Mouse (Mus musculus): ENCODE results near the gene Cited2. TPM values are rescaled to one million over a fixed set of nuclear protein-coding genes. Genes with fewer than 3 reads are reported as not detected.

Cited2 gene
- polyA plus RNA-seq (2011; ENCODE audit: insufficient read length, low read depth, missing spikeins) = 57.1 and 90.2 TPM in 2 replicates

GRCm38 (mm10) chr10:17722653-17723410, at the start of gene Cited2:
Gene Cited2, plus strand, starts transcription at chr10:17723218.
- H3K27ac ChIP-seq (ENCODE audit: insufficient read depth, low read length) = peak within 1 kb of the TSS; percentile 91
- peak within 1 kb of the TSS; percentile 93 for H3K4me3 ChIP-seq (ENCODE audit: insufficient read depth, low read length)
- H3K4me1 ChIP-seq (ENCODE audit: control insufficient read depth, insufficient read depth, low read length) = peaks cover 13% of the 10 kb centered on the region
- TF ChIP-seq CTCF (IDR thresholded peaks at IDR 0.05; ENCODE audit: borderline replicate concordance, insufficient read depth, low read length) (peak; percentile 39; the same call in 1 of the 2 replicates), POLR2A (IDR thresholded peaks at IDR 0.05; ENCODE audit: low read depth, low read length) (peak; percentile 100)

- Histone ChIP-seq H3K4me1 (ENCODE audit: control insufficient read depth, insufficient read depth, low read length) (no peaks in the 10 kb centered on the region), H3K27ac (ENCODE audit: insufficient read depth, low read length) (no peak overlapping the region), H3K4me3 (ENCODE audit: insufficient read depth, low read length) (no peak overlapping the region)
- TF ChIP-seq POLR2A (IDR thresholded peaks at IDR 0.05; ENCODE audit: low read depth, low read length) (no peak), CTCF (IDR thresholded peaks at IDR 0.05; ENCODE audit: borderline replicate concordance, insufficient read depth, low read length) (no peak)
Observed at GRCm38 (mm10) chr10:17674454-17674853, 48.6 kb upstream of the Cited2 start.

- no peak overlapping the region for H3K4me3 ChIP-seq (ENCODE audit: insufficient read depth, low read length)
- TF ChIP-seq CTCF (IDR thresholded peaks at IDR 0.05; ENCODE audit: borderline replicate concordance, insufficient read depth, low read length) (no peak), POLR2A (IDR thresholded peaks at IDR 0.05; ENCODE audit: low read depth, low read length) (no peak)
- H3K27ac ChIP-seq (ENCODE audit: insufficient read depth, low read length) = no peak overlapping the region
Observed at GRCm38 (mm10) chr10:17674869-17675268, 48.1 kb upstream of the Cited2 start.

GRCm38 (mm10) chr10:17676464-17676863, 46.6 kb upstream of the Cited2 start:
- H3K4me1 ChIP-seq (ENCODE audit: control insufficient read depth, insufficient read depth, low read length) = no peaks in the 10 kb centered on the region
- TF ChIP-seq CTCF (IDR thresholded peaks at IDR 0.05; ENCODE audit: borderline replicate concordance, insufficient read depth, low read length) (no peak), POLR2A (IDR thresholded peaks at IDR 0.05; ENCODE audit: low read depth, low read length) (no peak)
- no peak overlapping the region for H3K27ac ChIP-seq (ENCODE audit: insufficient read depth, low read length)
- no peak overlapping the region for H3K4me3 ChIP-seq (ENCODE audit: insufficient read depth, low read length)

More at GRCm38 (mm10) chr10:17674869-17675268, 48.1 kb upstream of the Cited2 start:
- no peaks in the 10 kb centered on the region for H3K4me1 ChIP-seq (ENCODE audit: control insufficient read depth, insufficient read depth, low read length)

- TF ChIP-seq POLR2A (IDR thresholded peaks at IDR 0.05; ENCODE audit: low read depth, low read length) (no peak), CTCF (IDR thresholded peaks at IDR 0.05; ENCODE audit: borderline replicate concordance, insufficient read depth, low read length) (no peak)
- no peaks in the 10 kb centered on the region for H3K4me1 ChIP-seq (ENCODE audit: control insufficient read depth, insufficient read depth, low read length)
- H3K27ac ChIP-seq (ENCODE audit: insufficient read depth, low read length) = no peak overlapping the region
- no peak overlapping the region for H3K4me3 ChIP-seq (ENCODE audit: insufficient read depth, low read length)
Observed at GRCm38 (mm10) chr10:17677308-17677707, 45.7 kb upstream of the Cited2 start.

GRCm38 (mm10) chr10:17680432-17681382, 42.3 kb upstream of the Cited2 start:
- Histone ChIP-seq H3K4me1 (ENCODE audit: control insufficient read depth, insufficient read depth, low read length) (no peaks in the 10 kb centered on the region), H3K4me3 (ENCODE audit: insufficient read depth, low read length) (no peak overlapping the region), H3K27ac (ENCODE audit: insufficient read depth, low read length) (no peak overlapping the region)
- TF ChIP-seq POLR2A (IDR thresholded peaks at IDR 0.05; ENCODE audit: low read depth, low read length) = no peak
- no peak for TF ChIP-seq CTCF (IDR thresholded peaks at IDR 0.05; ENCODE audit: borderline replicate concordance, insufficient read depth, low read length)

- TF ChIP-seq CTCF (IDR thresholded peaks at IDR 0.05; ENCODE audit: borderline replicate concordance, insufficient read depth, low read length) (no peak), POLR2A (IDR thresholded peaks at IDR 0.05; ENCODE audit: low read depth, low read length) (no peak)
- no peak overlapping the region for H3K4me3 ChIP-seq (ENCODE audit: insufficient read depth, low read length)
- H3K4me1 ChIP-seq (ENCODE audit: control insufficient read depth, insufficient read depth, low read length) = no peaks in the 10 kb centered on the region
- no peak overlapping the region for H3K27ac ChIP-seq (ENCODE audit: insufficient read depth, low read length)
Observed at GRCm38 (mm10) chr10:17681386-17681785, 41.6 kb upstream of the Cited2 start.

- Histone ChIP-seq H3K4me1 (ENCODE audit: control insufficient read depth, insufficient read depth, low read length) (no peaks in the 10 kb centered on the region), H3K4me3 (ENCODE audit: insufficient read depth, low read length) (no peak overlapping the region), H3K27ac (ENCODE audit: insufficient read depth, low read length) (no peak overlapping the region)
- TF ChIP-seq POLR2A (IDR thresholded peaks at IDR 0.05; ENCODE audit: low read depth, low read length) (no peak), CTCF (IDR thresholded peaks at IDR 0.05; ENCODE audit: borderline replicate concordance, insufficient read depth, low read length) (no peak)
Observed at GRCm38 (mm10) chr10:17683852-17684428, 39.1 kb upstream of the Cited2 start.

GRCm38 (mm10) chr10:17689806-17690205, 33.2 kb upstream of the Cited2 start:
- Histone ChIP-seq H3K4me1 (ENCODE audit: control insufficient read depth, insufficient read depth, low read length) (no peaks in the 10 kb centered on the region), H3K27ac (ENCODE audit: insufficient read depth, low read length) (no peak overlapping the region), H3K4me3 (ENCODE audit: insufficient read depth, low read length) (no peak overlapping the region)
- TF ChIP-seq POLR2A (IDR thresholded peaks at IDR 0.05; ENCODE audit: low read depth, low read length) (no peak), CTCF (IDR thresholded peaks at IDR 0.05; ENCODE audit: borderline replicate concordance, insufficient read depth, low read length) (no peak)

Measured in embryonic fibroblast, embryonic 13.5 days (primary cell).